ENCODE assay signal across 8 mouse cellular contexts in genomic region chr3:36531979-36532542, GRCm38 (mm10). TPM values are rescaled to one million over a fixed set of nuclear protein-coding genes. Genes with fewer than 3 reads are reported as not detected.
DNase-seq lines count a peak whose midpoint lies in the region; ATAC-seq and TF ChIP-seq lines count a peak whose summit lies in the region.

No protein-coding gene starts in this region.

- no peak for TF ChIP-seq CTCF in gastrocnemius, adult 2 months (IDR thresholded peaks at IDR 0.05)
- no peak for TF ChIP-seq CTCF in E14TG2a.4 (conservative IDR thresholded peaks at IDR 0.05; ENCODE audit: low read length)
- no peak for TF ChIP-seq CTCF in heart, postnatal 0 days (IDR thresholded peaks at IDR 0.05; ENCODE audit: low read depth)

- no peaks in the 10 kb centered on the region; the same call in 1 of the 2 replicates for H3K9me3 ChIP-seq in E14TG2a.4 (ENCODE audit: low read length)
- no peaks in the 10 kb centered on the region for H3K9me3 ChIP-seq in heart, postnatal 0 days (replicated peaks; ENCODE audit: control insufficient read depth, low read length)

- peaks cover 5% of the 10 kb centered on the region for H3K27me3 ChIP-seq in E14TG2a.4 (ENCODE audit: insufficient read depth, low read length)
- H3K27me3 ChIP-seq in heart, postnatal 0 days (ENCODE audit: control insufficient read depth, insufficient read depth, low read length): no peaks in the 10 kb centered on the region

- H3K36me3 ChIP-seq in E14TG2a.4 (ENCODE audit: insufficient read depth, low read length): no peaks in the 10 kb centered on the region
- no peaks in the 10 kb centered on the region for H3K36me3 ChIP-seq in heart, postnatal 0 days (replicated peaks; ENCODE audit: control insufficient read depth, insufficient read depth, low read length)

- H3K4me1 ChIP-seq in E14TG2a.4 (replicated peaks; ENCODE audit: low read depth, low read length): peaks cover 19% of the 10 kb centered on the region
- H3K4me1 ChIP-seq in heart, postnatal 0 days (ENCODE audit: control insufficient read depth, insufficient read depth): peaks cover 27% of the 10 kb centered on the region

- no peak for ATAC-seq in heart, postnatal 0 days (ENCODE audit: insufficient read depth, low read depth)
- peak; percentile 56 for ATAC-seq in megakaryocyte, adult 5-6 weeks (ENCODE audit: poor library complexity, severe bottlenecking)

- intact Hi-C loops in gastrocnemius, adult 2 months (cut with DNase I): no loop called here
- intact Hi-C loops in gastrocnemius, postnatal 14 days (cut with DNase I; ENCODE audit: low total_unique reads): no loop called here

- 15% methylated on average over 18 of the region's 18 CpGs for WGBS in heart, postnatal 0 days

- no peak overlapping the region for H3K27ac ChIP-seq in gastrocnemius, adult 2 months
- H3K27ac ChIP-seq in heart, postnatal 0 days (ENCODE audit: low read depth): peak overlapping the region; percentile 79; the same call in 1 of the 2 replicates

- no peak for DNase-seq in gastrocnemius, adult 2 months
- no peak for DNase-seq in gastrocnemius, postnatal 14 days
- no peak for DNase-seq in heart, postnatal 0 days (ENCODE audit: low spot score)
- no peak for DNase-seq in natural killer cell, adult 2 months (ENCODE audit: low spot score in 2 of 2)
- no peak for DNase-seq in urinary bladder, postnatal 25 days (ENCODE audit: low spot score)
- no peak for DNase-seq in gastrocnemius, postnatal 4 days (ENCODE audit: low spot score in 2 of 2)

- peak overlapping the region; percentile 60 for H3K4me3 ChIP-seq in gastrocnemius, adult 2 months
- peak overlapping the region; percentile 35; the same call in 1 of the 2 replicates for H3K4me3 ChIP-seq in E14TG2a.4 (replicated peaks; ENCODE audit: low read length)
- peak overlapping the region; percentile 44 for H3K4me3 ChIP-seq in heart, postnatal 0 days (ENCODE audit: low read depth, low read length)

- TF ChIP-seq EP300 in heart, postnatal 0 days (IDR thresholded peaks at IDR 0.05; ENCODE audit: low read depth): no peak

- peak overlapping the region; percentile 50; the same call in 1 of the 2 replicates for H3K9ac ChIP-seq in heart, postnatal 0 days (replicated peaks; ENCODE audit: low read depth, low read length)

- peak overlapping the region; percentile 63 for H3K4me2 ChIP-seq in heart, postnatal 0 days (ENCODE audit: low read depth, low read length)

RNA-seq across cellular contexts. Expression of gene Gm11549, which starts 10.4 kb away (rescaled TPM):
- not detected for total RNA-seq in gastrocnemius, adult 2 months (2021)
- under 1 TPM in 1 of 2 experiments, not detected in 1; 0.06 TPM for total RNA-seq in gastrocnemius, postnatal 14 days (2021)
- total RNA-seq in heart, postnatal 0 days (2014; rRNA removed; ENCODE audit: low replicate concordance): 0.66 TPM in 1 of 2 replicates, not detected in the other
- 0.07 and 0.26 TPM in 2 replicates for polyA plus RNA-seq in heart, postnatal 0 days (2015; fragmentation: Nextera tagmentation; extraction: Ambion mirVana)
- total RNA-seq in megakaryocyte, adult 5-6 weeks (2015): not detected in 2 replicates
- total RNA-seq in megakaryocyte, adult 5-6 weeks (2017): not detected in 2 replicates
- total RNA-seq in gastrocnemius, postnatal 4 days (2021): under 1 TPM in 1 of 2 experiments, not detected in 1; 0.61 TPM

RNA-seq across cellular contexts. Expression of gene Exosc9, which starts 20.3 kb away (rescaled TPM):
- 10 to 100 TPM; 16.3 to 16.9 TPM for total RNA-seq in gastrocnemius, adult 2 months (2021)
- total RNA-seq in gastrocnemius, postnatal 14 days (2021): 10 to 100 TPM; 17.0 to 18.3 TPM
- 22.6 and 31.7 TPM in 2 replicates for total RNA-seq in heart, postnatal 0 days (2014; rRNA removed; ENCODE audit: low replicate concordance)
- polyA plus RNA-seq in heart, postnatal 0 days (2015; fragmentation: Nextera tagmentation; extraction: Ambion mirVana): 39.6 and 40.9 TPM in 2 replicates
- 48.9 and 57.0 TPM in 2 replicates for total RNA-seq in megakaryocyte, adult 5-6 weeks (2015)
- 60.9 and 76.3 TPM in 2 replicates for total RNA-seq in megakaryocyte, adult 5-6 weeks (2017)
- total RNA-seq in gastrocnemius, postnatal 4 days (2021): 10 to 100 TPM; 25.8 to 33.7 TPM

RNA-seq across cellular contexts. Expression of gene Ccna2, which starts 39.9 kb away (rescaled TPM):
- total RNA-seq in gastrocnemius, adult 2 months (2021): under 1 TPM; 0.13 to 0.14 TPM
- 1 to 10 TPM; 7.4 to 7.7 TPM for total RNA-seq in gastrocnemius, postnatal 14 days (2021)
- total RNA-seq in heart, postnatal 0 days (2014; rRNA removed; ENCODE audit: low replicate concordance): 172 and 290 TPM in 2 replicates
- 41.9 and 44.0 TPM in 2 replicates for polyA plus RNA-seq in heart, postnatal 0 days (2015; fragmentation: Nextera tagmentation; extraction: Ambion mirVana)
- 262 and 277 TPM in 2 replicates for total RNA-seq in megakaryocyte, adult 5-6 weeks (2015)
- 248 and 260 TPM in 2 replicates for total RNA-seq in megakaryocyte, adult 5-6 weeks (2017)
- total RNA-seq in gastrocnemius, postnatal 4 days (2021): 10 to 100 TPM; 35.6 to 41.1 TPM

RNA-seq across cellular contexts. Expression of gene 1810062G17Rik, which starts 56.3 kb away (rescaled TPM):
- total RNA-seq in gastrocnemius, adult 2 months (2021): not detected
- total RNA-seq in gastrocnemius, postnatal 14 days (2021): under 1 TPM in 1 of 2 experiments, not detected in 1; 0.39 TPM
- 6.2 TPM in 1 of 2 replicates, not detected in the other for total RNA-seq in heart, postnatal 0 days (2014; rRNA removed; ENCODE audit: low replicate concordance)
- polyA plus RNA-seq in heart, postnatal 0 days (2015; fragmentation: Nextera tagmentation; extraction: Ambion mirVana): 1.2 and 1.8 TPM in 2 replicates
- 0.25 and 0.36 TPM in 2 replicates for total RNA-seq in megakaryocyte, adult 5-6 weeks (2015)
- total RNA-seq in megakaryocyte, adult 5-6 weeks (2017): 0.53 TPM in 1 of 2 replicates, not detected in the other
- 1 to 10 TPM; 1.0 to 1.4 TPM for total RNA-seq in gastrocnemius, postnatal 4 days (2021)

RNA-seq across cellular contexts. Expression of gene Anxa5, which starts 56.4 kb away (rescaled TPM):
- total RNA-seq in gastrocnemius, adult 2 months (2021): 10 to 100 TPM; 35.1 to 55.7 TPM
- total RNA-seq in gastrocnemius, postnatal 14 days (2021): 100 to 1,000 TPM in 1 of 2 experiments, 10 to 100 TPM in 1; 80.6 to 104 TPM
- total RNA-seq in heart, postnatal 0 days (2014; rRNA removed; ENCODE audit: low replicate concordance): 162 and 218 TPM in 2 replicates
- 261 and 263 TPM in 2 replicates for polyA plus RNA-seq in heart, postnatal 0 days (2015; fragmentation: Nextera tagmentation; extraction: Ambion mirVana)
- 570 and 686 TPM in 2 replicates for total RNA-seq in megakaryocyte, adult 5-6 weeks (2015)
- 409 and 433 TPM in 2 replicates for total RNA-seq in megakaryocyte, adult 5-6 weeks (2017)
- total RNA-seq in gastrocnemius, postnatal 4 days (2021): 100 to 1,000 TPM; 211 to 234 TPM

Comparison
In these comparisons a context has a peak if more than half of its experiments do, and no peak if none do; other contexts are left out.
1. RNA of gene Ccna2, which starts 39.9 kb away (total RNA-seq): 248 to 277 TPM in megakaryocyte, adult 5-6 weeks, 172 to 290 TPM in heart, postnatal 0 days, 35.6 to 41.1 TPM in gastrocnemius, postnatal 4 days and 7.4 to 7.7 TPM in gastrocnemius, postnatal 14 days; 0.13 to 0.14 TPM in gastrocnemius, adult 2 months; every median in the first group is over 4 times any median in the second.
2. Peak in every context shown above with its lines, with median percentiles within 50 percentile points of each other: H3K4me3 ChIP-seq.